Mouse (Mus musculus) thymus, postnatal 0 days (tissue): ENCODE results near the gene Zfp992. TPM values are rescaled to one million over a fixed set of nuclear protein-coding genes. Genes with fewer than 3 reads are reported as not detected.
"Not testable (repeated sequence)": the region's sequence is repeated elsewhere in the genome, so short reads cannot be mapped to it uniquely, and the experiment has no call there.

Source experiments
- DNase-seq: peaks from one replicate; pipeline ENCODE4 v3.0.0-alpha.2; 2015; ENCODE audit warnings: low spot score
- polyA plus RNA-seq: library from polyadenylated mRNA; unstranded; fragments of >200 nt; fragmentation: Nextera tagmentation; extraction: Ambion mirVana; gene quantifications from 2 replicates; pipeline ENCODE4 v1.2.1, GENCODE M21; 2015

The Zfp992 gene
- polyA plus RNA-seq, 1 experiment from 2014 or later: 5.4 TPM

DNA sequence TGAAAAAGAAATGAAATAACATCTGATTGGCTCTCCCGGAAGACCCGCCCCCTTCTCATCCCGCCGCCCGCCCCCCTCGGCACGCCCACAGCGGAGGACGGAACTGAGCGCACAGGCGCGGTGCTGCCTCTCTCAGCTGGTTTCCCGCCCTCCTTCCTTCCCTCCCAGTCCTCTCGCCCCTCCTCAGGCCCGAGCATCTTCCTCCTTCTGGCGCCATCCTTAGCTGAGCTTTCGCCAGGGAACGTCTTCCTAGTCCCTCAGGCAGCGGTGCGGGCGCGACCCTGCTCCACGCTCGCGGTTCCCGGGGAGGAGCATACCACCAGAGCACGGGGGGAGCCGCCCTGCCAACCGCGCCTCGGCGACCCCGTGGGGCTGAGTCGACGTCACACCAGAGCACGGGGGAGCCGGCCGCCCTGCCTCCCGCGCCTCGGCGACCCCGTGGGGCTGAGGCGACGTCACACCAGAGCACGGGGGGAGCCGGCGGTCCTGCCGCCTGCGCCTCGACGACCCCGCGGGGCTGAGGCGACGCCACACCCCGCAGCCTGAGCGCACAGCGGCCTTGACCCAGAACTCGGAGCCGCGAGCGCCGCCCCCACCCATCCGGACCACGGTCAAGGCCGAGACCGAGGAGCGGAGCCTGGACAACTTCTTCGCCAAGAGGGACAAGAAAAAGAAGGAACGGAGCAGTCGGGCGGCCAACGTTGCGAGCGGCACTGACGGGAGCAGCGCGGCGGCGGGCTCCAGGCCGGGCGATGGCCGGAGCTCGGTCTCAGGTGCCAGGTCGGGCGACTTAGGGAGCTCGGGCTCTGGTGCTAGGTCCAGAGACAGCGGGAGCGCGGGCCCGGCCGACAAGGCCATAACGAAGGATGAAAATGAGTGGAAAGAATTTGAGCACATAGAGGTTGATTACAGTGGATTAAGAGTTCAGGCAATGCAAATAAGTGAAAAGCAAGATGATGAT lies 26.2 kb downstream of the Zfp992 start:
- DNase-seq: not testable (repeated sequence)

DNA sequence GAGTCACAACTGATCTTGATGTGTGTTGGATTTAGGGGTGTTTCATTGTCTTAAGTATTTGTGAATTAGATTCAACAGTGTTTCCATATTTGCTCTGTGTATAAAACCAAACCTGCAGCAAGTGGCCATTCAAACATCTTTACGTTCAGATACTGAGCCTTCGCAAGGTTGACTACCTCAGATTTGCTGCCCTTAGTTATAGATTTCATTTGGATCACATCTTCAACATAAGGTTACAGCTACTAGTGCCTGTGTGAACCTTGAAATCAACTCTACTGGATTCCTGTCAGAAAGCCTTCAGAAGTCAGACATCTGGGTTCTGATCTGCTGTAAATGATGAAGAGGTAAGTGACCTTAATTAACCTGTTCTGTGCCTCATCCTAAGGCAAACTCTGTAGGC lies 27.4 kb downstream of the Zfp992 start:
- not testable (repeated sequence) for DNase-seq

DNA sequence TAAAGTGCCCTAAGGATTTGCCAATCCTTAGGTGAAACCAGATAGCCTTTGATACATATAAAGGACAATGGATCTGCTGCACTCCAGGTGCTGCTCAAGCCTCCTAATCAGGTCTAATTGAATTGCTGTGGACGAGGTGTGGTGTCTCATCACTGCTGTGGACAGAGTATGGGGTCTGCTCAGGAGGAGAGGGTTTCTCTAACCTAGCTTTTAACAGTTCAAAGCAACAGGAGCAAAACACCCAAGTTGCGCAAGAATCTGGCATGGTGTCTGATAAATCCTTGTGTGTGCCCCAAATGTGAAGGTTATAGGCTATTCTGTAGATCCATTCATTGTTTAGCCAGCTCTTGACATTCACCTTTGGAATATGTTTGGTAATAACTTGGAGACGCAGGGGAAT lies 28.1 kb downstream of the Zfp992 start:
- not testable (repeated sequence) for DNase-seq

DNA sequence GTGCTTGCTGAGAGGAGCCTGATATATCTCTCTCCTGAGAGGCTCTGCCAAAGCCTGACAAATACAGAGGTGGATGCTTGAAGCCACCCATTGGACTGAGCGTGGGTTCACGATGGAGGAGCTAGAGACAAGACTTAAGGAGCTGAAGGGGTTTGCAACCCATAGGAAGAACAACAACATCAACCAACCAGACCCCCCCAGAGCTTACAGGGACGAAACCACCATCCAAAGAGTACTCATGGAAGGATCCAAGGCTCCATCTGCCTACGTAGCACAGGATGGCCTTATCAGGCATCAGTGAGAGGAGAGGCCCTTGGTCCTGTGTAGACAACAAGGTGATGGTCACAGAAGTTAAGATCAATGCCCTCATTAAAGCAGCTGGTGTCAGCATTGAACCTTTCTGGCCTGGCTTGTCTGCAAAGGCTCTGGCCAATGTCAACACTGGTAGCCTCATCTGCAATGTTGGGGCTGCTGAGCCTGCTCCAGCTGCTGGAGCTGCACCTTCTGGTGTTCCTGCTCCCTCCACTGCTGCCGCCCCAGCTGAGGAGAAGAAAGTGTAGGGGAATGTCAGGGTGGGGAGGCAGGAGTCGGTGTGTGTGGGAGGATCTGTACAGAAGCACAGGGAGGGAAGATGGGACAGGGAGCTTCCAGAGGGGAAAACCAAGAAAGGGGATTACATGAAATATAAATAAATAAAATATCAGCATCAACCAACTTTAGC lies 31.7 kb downstream of the Zfp992 start:
- DNase-seq: not testable (repeated sequence)

DNA sequence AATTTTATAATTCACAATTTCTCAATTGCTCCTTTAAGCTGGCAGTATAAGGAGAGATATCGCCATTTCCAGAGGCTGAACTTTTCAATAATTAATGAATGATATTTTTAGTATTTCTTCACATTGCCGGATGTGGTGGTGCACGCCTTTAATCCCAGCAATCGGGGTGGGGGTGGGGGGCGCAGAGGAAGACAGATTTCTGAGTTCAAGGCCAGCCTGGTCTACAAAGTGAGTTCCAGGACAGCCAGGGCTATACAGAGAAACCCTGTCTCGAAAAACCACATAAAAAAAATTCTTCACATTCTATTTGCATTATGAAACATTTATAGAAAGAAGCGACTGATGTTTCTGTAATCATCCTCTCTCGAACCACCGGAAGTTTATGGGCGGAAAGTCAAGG lies 33.7 kb downstream of the Zfp992 start:
- not testable (repeated sequence) for DNase-seq

DNA sequence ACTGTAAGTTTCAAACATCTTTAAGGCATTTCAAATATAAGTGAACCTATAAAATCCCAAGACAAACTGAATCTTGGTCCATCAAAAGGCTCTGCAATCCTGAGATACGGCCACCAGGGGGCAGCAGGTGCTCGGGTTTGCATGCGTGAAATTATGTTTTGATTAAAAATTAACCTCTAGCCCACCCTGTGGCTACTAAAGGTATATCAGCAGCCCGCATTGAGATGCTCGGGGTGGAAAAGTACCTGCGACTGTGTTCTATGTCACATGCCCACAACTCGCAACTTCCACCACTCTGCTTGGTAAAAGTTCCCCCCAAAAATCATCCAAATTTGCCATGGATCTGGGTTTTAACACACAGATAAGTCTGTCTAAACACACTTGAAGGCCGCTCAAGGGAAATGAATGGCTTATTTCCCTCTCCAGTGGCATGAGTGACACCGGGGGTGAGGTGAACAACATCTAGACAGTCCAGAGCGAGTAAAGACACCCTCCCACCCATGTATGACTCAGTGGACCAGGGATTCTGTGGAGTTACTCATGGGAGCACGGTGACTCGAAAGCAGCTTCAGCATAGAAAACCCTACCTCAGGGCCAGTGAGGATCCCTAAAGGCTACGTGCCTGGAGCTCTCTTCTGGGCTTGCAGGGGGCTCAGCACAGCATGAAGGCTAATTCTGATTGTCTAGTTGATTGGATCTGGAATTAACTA lies 34.9 kb downstream of the Zfp992 start:
- DNase-seq: not testable (repeated sequence)

DNA sequence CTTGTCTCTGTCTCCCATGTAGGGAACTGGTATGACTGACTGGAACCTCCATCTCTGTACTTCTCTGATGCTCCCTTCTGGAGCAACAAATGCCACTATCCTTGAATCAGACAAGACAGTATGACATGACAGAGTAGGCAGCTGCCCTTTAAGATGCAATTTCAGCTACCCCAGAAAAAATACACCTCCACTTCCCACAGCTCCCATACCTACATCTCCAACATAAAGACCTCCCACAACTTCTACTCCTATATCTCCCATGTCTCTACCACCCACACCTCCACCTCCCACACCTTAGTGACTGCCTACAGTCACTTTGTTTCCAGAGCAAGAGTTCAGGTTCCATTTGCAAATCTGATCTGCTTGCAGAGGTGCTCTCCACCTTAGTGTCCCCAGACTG lies 35.9 kb downstream of the Zfp992 start:
- DNase-seq: not testable (repeated sequence)

DNA sequence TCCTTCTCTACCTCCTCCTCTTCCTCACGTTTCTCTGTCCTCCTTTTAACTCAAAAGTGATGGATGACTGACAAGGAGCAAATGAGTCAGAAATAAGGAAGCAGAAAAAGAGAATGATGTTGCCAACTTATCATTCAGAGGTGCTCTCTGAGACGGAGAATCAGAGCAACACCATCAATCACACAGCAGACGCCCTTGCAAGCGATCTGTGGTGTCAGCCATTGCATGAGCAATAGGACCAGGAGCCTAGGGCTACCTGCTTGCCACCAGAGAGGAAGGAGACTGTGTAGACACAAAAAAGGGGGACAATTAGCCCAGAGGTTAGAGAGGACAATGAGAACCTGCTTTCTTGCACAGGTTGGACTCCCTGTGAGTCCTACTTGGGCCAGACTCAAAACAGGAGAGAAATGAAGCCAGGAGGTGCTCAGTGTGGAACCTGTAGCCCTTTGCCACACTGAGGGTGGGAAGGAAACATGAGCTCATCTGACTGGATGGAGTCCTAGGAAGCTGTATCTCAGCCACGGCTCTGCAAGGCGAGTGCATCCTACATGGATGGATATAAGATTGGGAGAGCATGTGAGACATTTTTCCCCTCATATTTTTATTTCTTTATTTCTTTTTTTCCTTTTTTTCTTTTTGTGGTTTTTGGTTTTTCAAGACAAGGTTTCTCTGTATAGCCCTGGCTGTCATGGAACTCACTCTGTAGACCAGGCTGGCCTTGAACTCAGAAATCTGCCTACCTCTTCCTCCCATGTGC lies 36.5 kb downstream of the Zfp992 start:
- DNase-seq: not testable (repeated sequence)

DNA sequence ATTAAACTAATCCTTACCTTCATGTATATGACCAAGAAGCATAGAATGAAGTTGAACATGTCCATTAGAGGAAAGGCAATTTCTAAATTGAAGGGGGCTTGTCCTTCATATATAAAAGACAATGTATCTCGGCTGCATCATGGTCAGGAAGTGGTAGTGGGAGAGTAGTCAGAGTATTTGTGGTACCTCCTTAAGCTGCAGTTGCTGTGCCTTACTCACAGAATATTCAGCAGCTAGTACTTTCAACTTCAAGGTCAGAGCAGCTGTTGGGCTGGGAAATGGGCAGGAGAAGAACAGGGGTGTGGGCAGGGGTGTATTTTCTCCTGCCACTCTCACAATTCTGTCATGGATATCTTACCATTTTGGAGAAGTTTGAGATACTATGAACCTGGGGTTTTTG lies 37.9 kb downstream of the Zfp992 start:
- DNase-seq: not testable (repeated sequence)

DNA sequence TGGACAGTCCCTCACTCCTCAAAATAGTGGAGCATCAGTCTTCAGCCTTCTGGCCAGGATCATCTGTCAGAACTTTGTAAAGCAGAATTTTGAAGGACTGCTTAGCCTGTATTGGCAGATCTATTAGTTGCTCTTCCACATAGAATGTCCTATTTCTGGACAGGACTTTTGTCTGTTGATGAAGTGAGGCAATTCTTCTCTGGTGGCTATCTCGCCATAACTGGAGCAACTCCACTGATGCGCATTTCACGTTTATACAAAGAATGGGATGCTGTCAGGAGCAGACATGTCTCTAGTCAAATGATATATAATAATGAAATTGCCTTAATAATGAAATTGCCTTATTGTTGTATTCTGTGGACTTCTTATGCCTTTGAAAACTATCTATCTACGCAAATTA lies 40.4 kb downstream of the Zfp992 start:
- not testable (repeated sequence) for DNase-seq

DNA sequence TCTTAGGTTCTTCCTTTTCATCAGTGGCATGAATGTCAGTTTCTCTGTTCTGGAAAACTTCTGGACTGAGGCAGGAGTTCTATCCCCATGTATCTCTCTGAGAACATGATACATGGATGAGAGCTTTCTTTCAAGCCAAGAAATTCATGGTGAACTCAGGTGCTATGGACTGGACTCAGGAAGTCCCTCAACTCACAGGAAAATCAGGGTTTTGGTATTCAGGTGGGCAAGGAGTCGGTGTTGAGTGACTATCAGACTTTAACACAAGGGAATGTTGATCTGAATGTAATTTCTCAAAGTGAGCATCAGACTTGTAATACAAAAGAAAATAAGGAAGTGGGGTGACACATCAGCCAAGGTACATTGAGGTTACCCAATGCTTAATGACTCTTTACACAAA lies 43.2 kb downstream of the Zfp992 start:
- not testable (repeated sequence) for DNase-seq

DNA sequence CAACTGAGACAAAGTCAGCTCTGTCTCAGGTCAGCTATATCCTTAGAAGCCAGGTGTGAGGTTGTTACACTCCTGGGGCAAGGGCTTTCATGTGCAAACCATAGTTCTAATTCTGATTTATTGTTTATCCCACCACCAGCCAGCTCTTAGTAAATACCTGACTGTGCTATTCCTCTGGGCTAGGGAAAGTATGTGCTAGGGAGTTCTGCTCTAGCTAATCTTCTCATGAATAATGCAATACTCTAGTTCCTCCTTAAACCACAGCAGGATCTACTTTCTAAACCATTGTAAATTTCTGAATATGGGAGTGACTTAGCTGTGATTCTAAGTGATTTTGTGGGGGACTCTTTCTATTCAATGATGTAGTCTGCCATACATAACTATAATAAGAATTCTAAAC lies 43.6 kb downstream of the Zfp992 start:
- DNase-seq: no peak

DNA sequence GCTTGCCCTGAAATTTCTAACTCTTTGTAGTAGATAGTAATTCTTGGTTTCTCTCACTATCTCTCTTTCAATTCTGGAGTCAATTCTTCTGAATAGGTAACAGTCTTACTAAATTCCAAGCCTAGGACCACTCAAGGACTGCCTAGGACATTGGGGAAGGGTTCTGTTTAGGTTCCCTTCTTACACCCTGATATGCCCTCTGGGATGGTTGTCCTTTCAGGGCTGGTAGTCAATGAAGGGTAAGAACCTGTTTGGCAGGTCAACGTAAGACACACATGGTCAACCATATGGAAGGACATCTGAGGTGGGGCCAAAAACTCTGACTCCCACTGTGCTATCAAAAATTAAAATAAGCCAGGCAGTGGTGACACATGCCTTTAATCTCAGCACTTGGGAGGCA lies 44.0 kb downstream of the Zfp992 start:
- DNase-seq: no peak

DNA sequence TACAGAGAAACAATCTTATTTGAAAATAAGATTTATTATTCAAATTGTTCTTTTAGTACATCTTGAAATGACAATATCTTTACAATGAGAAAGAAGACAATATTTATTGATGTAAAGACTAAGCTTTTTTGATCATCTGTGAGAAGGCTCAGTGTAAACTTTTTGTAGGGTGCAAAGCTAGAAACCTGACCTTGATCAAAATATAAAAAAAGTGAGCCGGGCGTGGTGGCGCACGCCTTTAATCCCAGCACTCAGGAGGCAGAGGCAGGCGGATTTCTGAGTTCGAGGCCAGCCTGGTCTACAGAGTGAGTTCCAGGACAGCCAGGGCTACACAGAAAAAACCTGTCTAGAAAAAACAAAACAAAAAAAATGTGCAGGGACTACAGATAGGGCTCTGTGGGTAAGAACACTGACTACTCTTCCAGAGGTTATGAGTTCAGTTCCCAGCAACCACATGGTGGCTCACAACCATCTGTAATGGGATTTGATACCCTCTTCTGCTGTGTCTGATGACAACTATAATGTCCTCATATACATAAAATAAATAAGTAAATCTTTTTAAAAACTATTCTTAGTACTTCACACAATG lies 44.6 kb downstream of the Zfp992 start:
- not testable (repeated sequence) for DNase-seq

DNA sequence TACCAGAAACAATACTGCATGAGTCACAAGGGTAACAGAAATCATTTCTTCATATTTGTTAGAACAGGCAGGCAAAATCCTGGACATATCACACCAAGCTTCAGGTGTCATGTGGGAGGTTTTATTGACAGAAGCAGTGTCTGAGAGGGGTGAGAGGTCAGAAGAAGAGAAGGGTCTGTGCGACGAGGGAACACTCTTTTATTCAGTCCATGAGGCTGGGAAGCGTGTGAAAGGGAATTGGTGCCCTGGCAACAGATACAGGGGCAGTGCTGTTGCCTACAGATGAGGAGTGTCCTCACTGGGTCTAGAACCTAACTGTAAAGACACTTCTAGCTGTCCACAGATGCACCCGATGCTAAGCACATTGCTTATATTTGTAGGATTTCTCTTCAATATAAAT lies 46.2 kb downstream of the Zfp992 start:
- no peak for DNase-seq

DNA sequence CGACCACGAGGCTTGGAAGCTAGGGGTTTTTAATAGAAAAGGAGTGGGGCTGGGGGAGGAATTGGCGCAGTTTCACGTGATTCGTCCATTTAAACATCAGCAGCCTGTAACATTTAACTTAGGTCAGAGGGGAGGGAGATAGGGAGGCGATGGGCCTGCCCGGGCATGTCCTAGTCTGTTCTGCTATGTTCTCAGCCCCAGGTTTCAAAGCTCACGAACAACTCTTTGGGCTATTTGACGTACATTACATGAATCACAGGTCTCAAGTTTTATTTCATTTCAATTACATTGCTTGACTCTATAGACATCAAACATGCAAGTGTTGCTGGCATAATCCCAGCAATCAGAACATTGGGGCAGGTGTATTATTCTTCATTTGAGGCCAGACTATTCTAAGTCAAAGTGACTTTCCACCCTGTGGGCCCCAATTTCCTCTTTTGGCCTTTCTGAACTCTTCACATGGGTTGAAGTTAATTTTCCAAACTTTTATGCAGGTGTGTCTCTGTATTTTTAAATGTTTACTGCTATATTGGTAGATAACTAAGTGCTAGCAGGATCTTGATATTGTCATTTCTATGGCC lies 49.0 kb downstream of the Zfp992 start:
- not testable (repeated sequence) for DNase-seq

DNA sequence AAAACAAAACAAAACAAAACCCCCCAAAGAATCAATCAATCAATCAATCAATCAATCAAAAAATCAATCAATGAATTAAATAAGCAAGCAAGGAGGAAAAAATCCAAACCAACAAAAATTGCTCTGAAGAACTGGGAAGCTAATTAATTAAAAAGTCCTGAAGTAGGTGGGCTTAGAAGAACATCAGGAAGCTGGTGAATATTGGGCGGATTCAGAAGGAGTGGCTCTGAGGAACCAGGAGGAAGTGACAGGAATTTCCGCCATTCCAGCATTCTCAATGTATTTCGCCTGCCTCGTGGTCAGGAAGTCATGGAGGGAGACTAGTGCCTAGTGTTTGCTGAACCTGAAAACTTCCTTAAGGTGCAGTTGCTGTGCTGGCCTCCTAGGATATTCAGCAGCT lies 52.9 kb downstream of the Zfp992 start, which contains the start of gene Zfp981:
Gene Zfp981, plus strand, starts transcription at position 301 of the 400 bp plus-strand sequence.
- not testable (repeated sequence) for DNase-seq

DNA sequence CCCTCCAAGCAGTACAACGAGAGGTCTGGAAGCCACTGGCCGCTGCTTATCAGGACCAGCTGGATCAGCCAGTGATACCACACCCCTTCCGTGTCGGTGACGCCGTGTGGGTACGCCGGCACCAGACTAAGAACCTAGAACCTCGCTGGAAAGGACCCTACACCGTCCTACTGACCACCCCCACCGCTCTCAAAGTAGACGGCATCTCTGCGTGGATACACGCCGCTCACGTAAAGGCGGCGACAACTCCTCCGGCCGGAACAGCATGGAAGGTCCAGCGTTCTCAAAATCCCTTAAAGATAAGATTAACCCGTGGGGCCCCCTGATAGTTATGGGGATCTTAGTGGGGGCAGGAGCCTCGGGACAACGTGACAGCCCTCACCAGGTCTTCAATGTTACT lies 60.2 kb downstream of the Zfp992 start:
- not testable (repeated sequence) for DNase-seq

DNA sequence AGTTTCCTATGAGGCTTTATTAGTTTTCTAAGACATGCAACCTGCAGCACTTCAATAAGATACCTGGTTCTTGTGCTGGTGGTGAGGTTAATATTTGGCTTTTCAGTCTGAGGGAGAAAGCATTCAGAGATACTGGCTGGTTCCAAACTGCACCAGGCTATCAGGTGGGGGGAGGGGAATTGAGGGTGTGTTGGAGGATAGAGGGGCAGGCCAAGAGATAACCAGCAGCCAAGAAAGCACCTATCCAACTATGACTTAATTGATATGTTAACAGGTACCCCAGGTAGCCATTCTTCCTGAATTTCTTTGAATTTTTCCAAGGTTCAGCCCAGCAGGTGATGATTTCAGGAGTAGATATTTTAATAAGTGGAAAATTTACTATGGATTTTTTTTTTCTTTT lies 63.0 kb downstream of the Zfp992 start:
- not testable (repeated sequence) for DNase-seq

DNA sequence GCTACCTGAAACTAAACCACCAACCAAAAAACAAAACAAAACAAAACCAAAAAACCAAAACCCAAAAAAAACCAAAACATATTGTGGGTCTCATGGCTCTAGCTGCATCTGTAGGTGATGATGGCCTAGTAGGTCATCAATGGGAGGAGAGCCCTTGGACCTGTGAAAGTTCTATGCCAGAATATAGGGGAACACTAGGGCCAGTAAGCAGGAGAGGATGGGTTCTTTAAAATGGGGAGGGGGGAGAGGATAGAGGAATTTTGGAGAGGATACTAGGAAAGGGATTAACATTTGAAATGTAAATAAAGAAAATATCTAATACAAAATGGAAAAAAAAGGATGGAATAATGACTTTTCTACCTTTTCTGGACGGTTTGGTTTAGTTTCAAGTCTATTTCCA lies 67.7 kb downstream of the Zfp992 start:
- DNase-seq: no peak
